8 mouse cellular contexts compared by ENCODE assay signal in the genomic region with DNA sequence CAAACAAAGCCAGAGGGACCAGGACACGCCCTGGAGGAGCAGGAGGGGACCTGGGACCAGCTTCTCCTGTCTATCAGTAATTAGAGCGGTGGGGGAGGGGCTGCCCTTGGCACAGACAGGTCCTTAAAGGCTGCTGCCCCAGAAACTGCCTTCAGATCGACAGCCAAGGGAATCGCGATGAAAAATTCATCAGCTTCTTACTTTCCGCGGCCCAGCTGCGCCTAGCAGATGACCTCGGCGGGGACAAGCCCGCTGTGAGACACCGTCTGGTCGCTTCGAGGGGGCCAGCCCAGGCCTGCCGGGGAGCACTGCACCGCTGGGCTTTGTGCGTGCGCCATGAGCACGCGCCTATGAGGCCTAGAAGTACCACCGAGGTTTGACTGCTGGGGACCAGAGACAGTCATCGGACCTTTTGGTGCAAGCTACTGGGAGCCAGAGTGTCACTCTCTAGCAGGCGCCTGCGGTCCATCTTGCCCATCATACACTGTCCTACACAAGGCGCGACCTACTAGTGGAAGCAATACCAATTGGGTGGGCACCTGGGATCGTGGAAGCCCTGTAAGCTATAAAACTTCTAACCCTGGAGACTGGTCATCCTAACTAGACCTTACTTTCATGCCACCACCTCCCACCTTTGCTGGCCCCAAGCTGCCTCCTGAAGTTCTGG. TPM values are rescaled to one million over a fixed set of nuclear protein-coding genes. Genes with fewer than 3 reads are reported as not detected.
A peak's percentile ranks its signal among the peaks of the same experiment; 100 is the strongest.
DNase-seq lines count a peak whose midpoint lies in the region; ATAC-seq lines count a peak whose summit lies in the region.

No protein-coding gene starts in this region.

- DNase-seq in gastrocnemius, postnatal 10 days, result peak; percentile 14
- DNase-seq in gastrocnemius, adult 8-10 months (ENCODE audit: low spot score in 2 of 2), result no peak
- DNase-seq in R1 (ENCODE audit: low read depth, low spot score), result peak; percentile 40
- DNase-seq in B cell, adult 2 months, result no peak

- H3K27me3 ChIP-seq in embryonic facial prominence, embryonic 15.5 days, result peaks cover 7% of the 10 kb centered on the region; the same call in 1 of the 2 replicates
- no peaks in the 10 kb centered on the region for H3K27me3 ChIP-seq in intestine, embryonic 15.5 days (replicated peaks)
- peaks cover 4% of the 10 kb centered on the region for H3K27me3 ChIP-seq in stomach, embryonic 15.5 days (replicated peaks)

- peak overlapping the region; percentile 35; the same call in 1 of the 2 replicates for H3K4me3 ChIP-seq in embryonic facial prominence, embryonic 15.5 days (replicated peaks)
- peak overlapping the region; percentile 36; the same call in 1 of the 2 replicates for H3K4me3 ChIP-seq in intestine, embryonic 15.5 days (replicated peaks)
- H3K4me3 ChIP-seq in macrophage (ENCODE audit: inconsistent target), result no peak overlapping the region
- H3K4me3 ChIP-seq in stomach, embryonic 15.5 days (replicated peaks), result peak overlapping the region; percentile 36; the same call in 1 of the 2 replicates

- no peaks in the 10 kb centered on the region for H3K79me2 ChIP-seq in macrophage (ENCODE audit: inconsistent target)

- peak; percentile 50; the same call in 1 of the 2 replicates for ATAC-seq in embryonic facial prominence, embryonic 15.5 days (ENCODE audit: insufficient number of reproducible peaks, low FRiP score, low TSS enrichment, low read depth)
- ATAC-seq in intestine, embryonic 15.5 days, result peak; percentile 36
- ATAC-seq in stomach, embryonic 15.5 days (ENCODE audit: insufficient read depth, low FRiP score, low read depth), result no peak

- no peaks in the 10 kb centered on the region for H3K9me3 ChIP-seq in embryonic facial prominence, embryonic 15.5 days (replicated peaks)
- no peaks in the 10 kb centered on the region for H3K9me3 ChIP-seq in intestine, embryonic 15.5 days
- no peaks in the 10 kb centered on the region for H3K9me3 ChIP-seq in stomach, embryonic 15.5 days

- H3K4me2 ChIP-seq in embryonic facial prominence, embryonic 15.5 days (replicated peaks), result peak overlapping the region; percentile 73
- peak overlapping the region; percentile 87 for H3K4me2 ChIP-seq in intestine, embryonic 15.5 days (replicated peaks)
- peak overlapping the region; percentile 79 for H3K4me2 ChIP-seq in stomach, embryonic 15.5 days

- 26% methylated on average over 27 of the region's 27 CpGs for WGBS in embryonic facial prominence, embryonic 15.5 days
- 31% methylated on average over 27 of the region's 27 CpGs for WGBS in intestine, embryonic 15.5 days
- 89% methylated on average over 20 of the region's 27 CpGs for whole genome bisulfite sequencing in macrophage (ENCODE audit: missing documents)
- WGBS in stomach, embryonic 15.5 days, result 36% methylated on average over 27 of the region's 27 CpGs

- peaks cover 13% of the 10 kb centered on the region for H3K4me1 ChIP-seq in embryonic facial prominence, embryonic 15.5 days
- peaks cover 9% of the 10 kb centered on the region for H3K4me1 ChIP-seq in intestine, embryonic 15.5 days (replicated peaks)
- peaks cover 4% of the 10 kb centered on the region; the same call in 1 of the 2 replicates for H3K4me1 ChIP-seq in stomach, embryonic 15.5 days

- no peak overlapping the region for H3K9ac ChIP-seq in embryonic facial prominence, embryonic 15.5 days
- H3K9ac ChIP-seq in intestine, embryonic 15.5 days, result peak overlapping the region; percentile 50; the same call in 1 of the 2 replicates
- H3K9ac ChIP-seq in stomach, embryonic 15.5 days, result no peak overlapping the region

- no peaks in the 10 kb centered on the region for H3K36me3 ChIP-seq in embryonic facial prominence, embryonic 15.5 days
- H3K36me3 ChIP-seq in intestine, embryonic 15.5 days, result no peaks in the 10 kb centered on the region
- no peaks in the 10 kb centered on the region for H3K36me3 ChIP-seq in macrophage (ENCODE audit: inconsistent target)
- H3K36me3 ChIP-seq in stomach, embryonic 15.5 days, result no peaks in the 10 kb centered on the region

- no peak overlapping the region for H3K27ac ChIP-seq in embryonic facial prominence, embryonic 15.5 days (replicated peaks)
- H3K27ac ChIP-seq in intestine, embryonic 15.5 days, result no peak overlapping the region
- peak overlapping the region; percentile 19; the same call in 1 of the 2 replicates for H3K27ac ChIP-seq in macrophage
- no peak overlapping the region for H3K27ac ChIP-seq in stomach, embryonic 15.5 days

RNA-seq across cellular contexts. Expression of a gene that starts 33.3 kb away (rescaled TPM):
- total RNA-seq in gastrocnemius, postnatal 10 days (2021), result 1 to 10 TPM; 1.3 to 2.3 TPM
- total RNA-seq in gastrocnemius, adult 8-10 months (2022), result under 1 TPM in 2 of 4 experiments, not detected in 2; 0.19 to 0.54 TPM
- polyA plus RNA-seq in embryonic facial prominence, embryonic 15.5 days (2015; fragmentation: Nextera tagmentation; extraction: Ambion mirVana), result 12.2 and 13.0 TPM in 2 replicates
- polyA plus RNA-seq in intestine, embryonic 15.5 days (2015; fragmentation: Nextera tagmentation; extraction: Ambion mirVana), result 9.7 and 10.3 TPM in 2 replicates
- 100 to 1,000 TPM in 9 of 26 experiments, 10 to 100 TPM in 16, 1 to 10 TPM in 1; 10.0 to 200 (median 76.7) TPM for total RNA-seq in macrophage (2018; cell fraction: chromatin; rRNA removed)
- total RNA-seq in macrophage (2018; cell fraction: cytosol; rRNA removed), result 100 to 1,000 TPM; 133 to 424 (median 221) TPM
- total RNA-seq in macrophage (2018; cell fraction: nucleus; rRNA removed), result 100 to 1,000 TPM in 16 of 26 experiments, 10 to 100 TPM in 10; 43.3 to 294 (median 128) TPM
- 192 to 352 TPM (median 335 TPM) in 3 replicates for polyA plus RNA-seq in macrophage (2018)
- 9.9 and 14.1 TPM in 2 replicates for polyA plus RNA-seq in stomach, embryonic 15.5 days (2015; fragmentation: Nextera tagmentation; extraction: Ambion mirVana)

Comparison
In these comparisons a context has a peak if more than half of its experiments do, and no peak if none do; other contexts are left out.
1. DNase-seq: peak in gastrocnemius, postnatal 10 days (single experiment) and R1 (single experiment); none in gastrocnemius, adult 8-10 months (0 of 2) and B cell, adult 2 months (0 of 2).
2. RNA of a gene that starts 33.3 kb away (polyA plus RNA-seq): 192 to 352 TPM in macrophage; 9.9 to 14.1 TPM in stomach, embryonic 15.5 days, 12.2 to 13.0 TPM in embryonic facial prominence, embryonic 15.5 days and 9.7 to 10.3 TPM in intestine, embryonic 15.5 days; every median in the first group is over 10 times any median in the second.
3. Peak in every context shown above with its lines, with median percentiles within 50 percentile points of each other: H3K4me2 ChIP-seq.